Mouse (Mus musculus): Measurements from ENCODE around the gene Ctcfl. TPM values are rescaled to one million over a fixed set of nuclear protein-coding genes. Genes with fewer than 3 reads are reported as not detected.
"Not testable (repeated sequence)": the region's sequence is repeated elsewhere in the genome, so short reads cannot be mapped to it uniquely, and the experiment has no call there.

Gene Ctcfl
- polyA plus RNA-seq, 1 experiment from 2014 or later, result 0.14 TPM

DNA sequence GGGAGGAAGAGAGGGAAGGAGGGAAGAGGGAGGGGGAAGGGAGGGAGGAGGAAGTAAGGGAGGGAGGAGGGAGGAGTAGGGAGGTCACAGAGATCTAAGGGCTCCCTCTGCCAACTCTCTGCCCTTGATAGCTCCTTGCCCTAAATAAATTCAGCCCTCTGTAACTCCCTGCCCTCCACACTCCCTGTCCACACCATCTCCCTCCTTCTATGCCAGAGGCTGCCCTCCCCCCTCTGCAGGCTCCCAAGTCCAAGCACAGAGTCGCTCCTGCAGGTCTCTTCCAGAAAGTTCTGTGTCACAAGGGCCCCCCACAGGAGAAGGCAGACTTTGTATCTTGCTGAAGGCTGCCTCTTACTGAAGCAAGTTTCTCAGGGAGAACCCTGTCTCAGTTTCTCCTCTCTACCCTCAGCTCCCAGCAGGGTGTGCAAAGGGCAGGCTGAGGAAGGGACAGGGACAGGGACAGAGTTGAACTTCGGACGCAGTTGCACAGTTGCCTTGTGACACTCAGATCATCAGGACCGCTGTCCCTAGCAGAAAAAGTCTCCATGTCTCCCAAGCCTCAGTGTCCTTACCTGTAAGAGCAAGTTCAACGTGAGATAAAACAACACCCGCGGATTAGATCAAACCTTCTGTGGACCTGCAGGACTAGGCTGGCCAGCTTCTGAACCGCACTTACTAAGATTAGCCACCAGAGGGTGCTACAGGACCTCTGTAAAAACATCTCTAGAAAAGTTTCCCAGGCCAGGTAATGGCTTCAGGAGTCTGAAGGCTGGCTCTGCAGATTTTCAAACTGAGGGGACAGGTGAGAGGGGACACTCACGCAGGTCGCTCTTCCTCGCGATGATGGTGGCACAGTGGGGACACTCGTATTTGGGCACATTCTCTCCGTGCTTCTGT is 12.2 kb downstream of the Ctcfl start:
- ATAC-seq (ENCODE audit: low FRiP score), result 0 out of 2 replicates have a peak, but pooled peaks have one; percentile 50
- 21% methylated on average over 14 of the region's 14 CpGs for WGBS

DNA sequence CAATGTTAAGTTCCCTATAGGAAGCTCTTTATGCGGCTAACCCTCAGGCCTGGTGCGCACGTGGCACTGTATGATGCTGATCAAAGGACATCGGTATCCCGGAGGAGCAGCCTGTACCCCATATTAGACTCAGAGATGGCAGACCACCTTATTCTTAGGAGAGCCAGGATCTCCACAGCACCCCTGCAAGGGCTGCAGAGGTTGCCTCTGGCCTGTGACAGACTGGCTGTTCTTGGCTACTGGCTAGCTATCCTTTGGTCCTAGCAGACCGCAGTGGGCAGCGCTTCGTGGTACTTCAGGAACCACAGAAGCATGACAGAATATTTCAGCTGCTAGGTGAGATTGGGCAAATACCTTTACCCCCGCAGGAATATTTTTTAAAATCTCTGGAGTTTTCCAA is 12.9 kb downstream of the Ctcfl start:
- 81% methylated on average over 9 of the region's 9 CpGs for WGBS
- ATAC-seq (ENCODE audit: low FRiP score), result no peak

More for the DNA sequence above, 12.2 kb downstream of the Ctcfl start:
- Histone ChIP-seq H3K9me3 (replicated peaks) (no peaks in the 10 kb centered on the region), H3K4me1 (no peaks in the 10 kb centered on the region), H3K9ac (no peak overlapping the region), H3K4me3 (no peak overlapping the region), H3K27me3 (peaks cover 7% of the 10 kb centered on the region; the same call in 1 of the 2 replicates), H3K27ac (no peak overlapping the region), H3K4me2 (replicated peaks) (no peak overlapping the region), H3K36me3 (no peaks in the 10 kb centered on the region)

DNA sequence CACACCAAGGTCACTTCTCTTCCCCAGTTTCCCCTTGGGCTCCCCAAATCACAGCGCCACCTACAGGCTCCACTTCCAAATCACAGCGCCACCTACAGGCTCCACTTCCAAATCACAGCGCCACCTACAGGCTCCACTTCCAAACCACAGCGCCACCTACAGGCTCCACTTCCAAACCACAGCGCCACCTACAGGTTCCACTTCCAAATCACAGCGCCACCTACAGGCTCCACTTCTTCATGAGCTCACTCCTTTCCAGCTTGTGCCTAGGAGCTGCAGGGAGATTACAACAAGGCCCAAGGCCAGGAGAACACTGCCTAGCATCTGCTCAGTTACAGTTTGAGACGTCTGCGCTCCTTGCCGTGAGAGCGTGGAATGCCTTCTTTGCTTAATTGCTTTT is 22.0 kb downstream of the Ctcfl start:
- not testable (repeated sequence) for H3K4me3 ChIP-seq; H3K9me3 ChIP-seq (replicated peaks); ATAC-seq (ENCODE audit: low FRiP score); H3K4me1 ChIP-seq; H3K9ac ChIP-seq; H3K27ac ChIP-seq; H3K4me2 ChIP-seq (replicated peaks); H3K36me3 ChIP-seq; H3K27me3 ChIP-seq
- 89% methylated on average over 10 of the region's 10 CpGs for WGBS

More for the DNA sequence above, 12.9 kb downstream of the Ctcfl start:
- Histone ChIP-seq H3K4me1 (no peaks in the 10 kb centered on the region), H3K27ac (no peak overlapping the region), H3K4me3 (no peak overlapping the region), H3K4me2 (replicated peaks) (no peak overlapping the region), H3K36me3 (no peaks in the 10 kb centered on the region), H3K9ac (no peak overlapping the region), H3K9me3 (replicated peaks) (no peaks in the 10 kb centered on the region), H3K27me3 (peaks cover 7% of the 10 kb centered on the region; the same call in 1 of the 2 replicates)

DNA sequence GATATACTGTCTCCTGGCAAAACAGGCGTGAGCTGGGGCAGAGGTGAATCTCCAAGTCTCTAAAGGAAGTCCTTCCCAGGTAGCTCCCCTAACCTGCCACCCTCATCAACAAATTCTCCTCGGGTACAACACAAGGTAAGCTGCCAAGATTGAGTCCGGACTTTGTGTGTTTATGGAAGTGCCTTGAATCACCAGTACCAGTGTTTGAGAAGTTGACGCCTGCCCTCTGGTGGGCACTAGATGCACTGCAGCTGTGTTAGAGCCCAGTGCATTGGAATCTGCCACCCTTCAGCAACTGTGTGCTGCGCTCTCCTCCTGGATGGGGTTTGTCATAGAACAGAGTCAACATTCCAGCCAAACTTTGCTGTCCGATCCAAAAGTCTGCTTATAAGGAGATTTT is 29.9 kb downstream of the Ctcfl start:
- Histone ChIP-seq H3K36me3 (no peaks in the 10 kb centered on the region), H3K4me2 (replicated peaks) (no peak overlapping the region), H3K9me3 (replicated peaks) (no peaks in the 10 kb centered on the region), H3K4me1 (no peaks in the 10 kb centered on the region), H3K27me3 (no peaks in the 10 kb centered on the region), H3K4me3 (no peak overlapping the region), H3K27ac (no peak overlapping the region), H3K9ac (no peak overlapping the region)
- WGBS, result 21% methylated on average over 6 of the region's 6 CpGs
- 0 out of 2 replicates have a peak, but pooled peaks have one; percentile 43 for ATAC-seq (ENCODE audit: low FRiP score)

DNA sequence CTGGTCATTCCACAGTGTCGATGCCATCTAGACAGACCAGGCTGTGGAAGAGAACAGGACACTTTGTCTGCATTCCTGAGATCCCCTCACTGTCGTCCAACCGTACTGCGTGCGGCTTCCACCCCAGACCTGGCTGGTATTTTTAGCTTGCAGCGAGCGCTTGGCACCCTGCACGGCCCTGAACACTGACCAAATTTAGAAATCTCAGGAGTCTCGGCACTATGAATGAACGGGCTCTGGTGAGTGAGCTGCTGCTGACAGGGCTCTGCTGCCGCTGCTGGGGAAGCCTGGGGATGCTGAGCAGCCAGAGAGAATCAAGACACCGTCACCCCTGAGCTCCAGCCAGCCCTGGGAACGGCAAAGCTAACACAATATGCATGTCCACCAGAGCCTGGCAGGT is 31.9 kb downstream of the Ctcfl start:
- H3K27me3 ChIP-seq, result no peaks in the 10 kb centered on the region; the same call in 1 of the 2 replicates
- whole genome bisulfite sequencing, result 61% methylated on average over 13 of the region's 13 CpGs
- no peak overlapping the region for H3K27ac ChIP-seq
- no peaks in the 10 kb centered on the region for H3K36me3 ChIP-seq
- H3K4me3 ChIP-seq, result no peak overlapping the region
- no peak overlapping the region for H3K4me2 ChIP-seq (replicated peaks)
- H3K9ac ChIP-seq, result no peak overlapping the region
- H3K9me3 ChIP-seq (replicated peaks), result no peaks in the 10 kb centered on the region
- peaks cover 8% of the 10 kb centered on the region; the same call in 1 of the 2 replicates for H3K4me1 ChIP-seq
- no peak for ATAC-seq (ENCODE audit: low FRiP score)

DNA sequence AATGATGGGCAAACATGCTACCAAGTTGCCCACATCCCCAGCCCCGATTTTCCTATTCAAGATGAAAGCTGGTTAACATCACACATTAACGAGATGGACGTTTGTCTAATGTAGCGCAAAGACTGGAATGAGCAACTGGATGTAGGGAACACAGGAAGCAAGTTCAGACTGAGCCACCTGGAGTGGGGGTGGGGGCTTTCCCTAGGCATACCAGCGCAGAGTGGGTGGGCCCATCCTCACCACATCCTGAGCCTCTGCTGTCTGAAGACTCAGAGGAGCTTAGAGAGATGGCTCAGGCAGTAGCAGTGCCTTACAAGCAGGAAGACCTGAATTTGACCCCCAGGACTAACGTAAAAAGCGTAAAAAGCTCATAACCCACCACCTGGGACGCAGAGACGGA is 33.6 kb downstream of the Ctcfl start:
- Histone ChIP-seq H3K27ac (no peak overlapping the region), H3K4me2 (replicated peaks) (no peak overlapping the region), H3K4me1 (peaks cover 8% of the 10 kb centered on the region; the same call in 1 of the 2 replicates), H3K27me3 (no peaks in the 10 kb centered on the region; the same call in 1 of the 2 replicates), H3K9ac (no peak overlapping the region), H3K36me3 (no peaks in the 10 kb centered on the region), H3K4me3 (no peak overlapping the region), H3K9me3 (replicated peaks) (no peaks in the 10 kb centered on the region)
- 89% methylated on average over 9 of the region's 9 CpGs for WGBS
- ATAC-seq (ENCODE audit: low FRiP score), result no peak

DNA sequence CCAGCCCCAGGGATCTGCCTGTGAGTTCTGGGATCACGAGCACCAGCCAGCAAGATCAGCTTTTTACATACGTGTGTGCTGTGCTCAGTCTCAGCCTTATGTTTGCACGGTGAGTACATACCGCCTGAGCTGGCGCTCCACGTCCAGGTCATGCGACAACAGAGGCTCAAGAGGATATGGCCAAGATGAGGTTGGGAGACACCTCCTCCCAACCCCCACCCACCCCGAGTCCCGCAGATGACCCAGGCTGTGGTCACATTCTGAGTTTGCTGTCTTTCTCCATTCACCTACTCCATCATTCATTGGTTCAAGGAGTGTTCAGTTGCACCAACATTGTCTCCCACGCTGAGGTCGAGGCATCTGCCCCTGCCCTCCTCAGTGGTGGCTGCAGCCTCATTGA is 34.5 kb downstream of the Ctcfl start:
- WGBS, result 95% methylated on average over 11 of the region's 11 CpGs
- Histone ChIP-seq H3K36me3 (no peaks in the 10 kb centered on the region), H3K4me3 (no peak overlapping the region), H3K27ac (no peak overlapping the region), H3K4me2 (replicated peaks) (no peak overlapping the region), H3K9me3 (replicated peaks) (no peaks in the 10 kb centered on the region), H3K4me1 (peaks cover 8% of the 10 kb centered on the region; the same call in 1 of the 2 replicates), H3K9ac (no peak overlapping the region), H3K27me3 (peaks cover 7% of the 10 kb centered on the region; the same call in 1 of the 2 replicates)
- ATAC-seq (ENCODE audit: low FRiP score), result no peak

DNA sequence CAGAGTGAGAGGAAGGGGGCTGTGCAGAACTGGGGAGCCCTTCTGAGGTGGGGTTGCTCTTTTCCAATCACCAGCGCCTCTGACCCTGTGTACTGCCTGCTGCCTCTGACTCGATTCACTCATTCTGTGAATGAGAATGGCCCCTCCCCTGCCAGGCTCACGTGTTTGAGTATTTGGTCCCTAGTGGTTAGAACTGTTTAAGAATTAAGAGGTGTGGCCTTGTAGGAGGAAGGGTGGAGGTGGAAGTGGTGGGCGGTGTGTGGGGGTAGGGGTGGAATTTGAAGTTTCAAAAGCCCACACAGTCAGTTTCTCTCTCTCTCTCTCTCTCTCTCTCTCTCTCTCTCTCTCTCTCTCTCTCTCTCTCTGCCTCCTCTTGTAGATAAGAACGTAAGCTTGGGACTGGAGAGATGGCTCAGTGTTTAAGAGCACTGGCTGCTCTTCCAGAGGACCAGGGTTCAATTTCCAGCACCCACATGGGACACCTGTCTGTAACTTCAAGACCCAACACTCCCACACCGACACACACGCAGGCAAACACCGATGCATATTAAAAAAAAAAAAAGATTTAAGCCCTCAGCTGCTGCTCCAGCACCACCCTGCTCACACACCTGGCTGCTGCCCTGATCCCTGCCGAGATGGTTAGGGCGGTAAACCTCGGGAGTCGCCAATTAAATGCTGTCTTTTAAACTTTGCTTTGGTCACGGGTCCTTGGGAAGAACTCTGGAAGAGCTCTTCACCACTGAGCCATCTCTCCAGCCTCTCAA is 35.4 kb downstream of the Ctcfl start:
- Histone ChIP-seq H3K27ac (no peak overlapping the region), H3K9me3 (replicated peaks) (no peaks in the 10 kb centered on the region), H3K4me3 (no peak overlapping the region), H3K36me3 (no peaks in the 10 kb centered on the region), H3K27me3 (peaks cover 10% of the 10 kb centered on the region; the same call in 1 of the 2 replicates), H3K4me2 (replicated peaks) (peak overlapping the region; percentile 4; the same call in 1 of the 2 replicates), H3K4me1 (peaks cover 8% of the 10 kb centered on the region; the same call in 1 of the 2 replicates), H3K9ac (no peak overlapping the region)
- ATAC-seq (ENCODE audit: low FRiP score), result no peak
- WGBS, result 22% methylated on average over 13 of the region's 13 CpGs

DNA sequence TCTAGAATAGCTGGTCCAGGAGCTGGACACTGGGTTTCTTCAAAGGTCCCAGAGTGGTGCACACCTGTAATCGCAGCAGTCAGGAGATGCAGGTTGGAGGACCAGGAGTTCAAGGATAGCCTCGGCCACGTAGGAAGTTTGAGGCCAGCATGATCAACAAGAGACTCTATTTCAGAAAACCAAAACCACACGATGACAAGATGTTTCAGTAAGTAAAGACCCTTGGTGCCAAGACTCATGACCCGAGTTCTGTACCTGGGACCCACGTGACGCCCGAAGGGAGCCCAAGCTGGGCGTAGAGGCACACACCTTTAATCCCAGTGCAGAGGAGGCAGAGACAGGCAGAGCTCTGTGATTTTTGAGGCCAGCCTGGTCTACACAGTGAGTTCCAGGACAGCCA is 36.2 kb downstream of the Ctcfl start:
- no peaks in the 10 kb centered on the region for H3K36me3 ChIP-seq
- H3K9ac ChIP-seq, result no peak overlapping the region
- ATAC-seq (ENCODE audit: low FRiP score), result no peak
- peaks cover 10% of the 10 kb centered on the region; the same call in 1 of the 2 replicates for H3K27me3 ChIP-seq
- H3K4me1 ChIP-seq, result peaks cover 8% of the 10 kb centered on the region; the same call in 1 of the 2 replicates
- 0 out of 2 replicates have a peak overlapping the region, but pooled peaks have one; percentile 4 for H3K4me2 ChIP-seq (replicated peaks)
- H3K9me3 ChIP-seq (replicated peaks), result no peaks in the 10 kb centered on the region
- H3K4me3 ChIP-seq, result no peak overlapping the region
- H3K27ac ChIP-seq, result no peak overlapping the region
- 77% methylated on average over 9 of the region's 9 CpGs for WGBS

DNA sequence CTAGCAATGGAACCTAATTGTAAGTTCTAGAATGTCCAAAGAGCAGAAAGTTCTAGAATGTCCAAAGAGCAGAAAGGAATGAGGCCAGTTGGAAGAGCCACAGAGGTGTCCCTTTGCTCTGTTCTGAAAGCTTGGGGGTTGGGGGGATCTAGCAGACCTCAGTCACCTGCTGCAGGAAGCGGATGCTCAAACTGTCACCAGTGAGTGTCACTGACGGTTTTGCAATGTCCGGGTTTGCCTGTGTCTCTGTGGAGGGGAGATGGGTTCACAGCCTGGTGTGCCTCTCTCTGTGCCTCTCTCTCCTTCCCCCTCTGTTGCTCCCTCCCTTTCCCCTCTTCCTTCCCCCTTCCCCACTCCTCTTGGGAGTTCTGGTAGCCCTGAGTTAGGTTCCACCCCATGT is 36.6 kb downstream of the Ctcfl start:
- 87% methylated on average over 3 of the region's 3 CpGs for WGBS
- Histone ChIP-seq H3K9ac (no peak overlapping the region), H3K4me1 (peaks cover 8% of the 10 kb centered on the region; the same call in 1 of the 2 replicates), H3K27ac (no peak overlapping the region), H3K9me3 (replicated peaks) (no peaks in the 10 kb centered on the region), H3K4me3 (no peak overlapping the region), H3K4me2 (replicated peaks) (no peak overlapping the region), H3K36me3 (no peaks in the 10 kb centered on the region), H3K27me3 (peaks cover 10% of the 10 kb centered on the region; the same call in 1 of the 2 replicates)
- ATAC-seq (ENCODE audit: low FRiP score), result no peak

DNA sequence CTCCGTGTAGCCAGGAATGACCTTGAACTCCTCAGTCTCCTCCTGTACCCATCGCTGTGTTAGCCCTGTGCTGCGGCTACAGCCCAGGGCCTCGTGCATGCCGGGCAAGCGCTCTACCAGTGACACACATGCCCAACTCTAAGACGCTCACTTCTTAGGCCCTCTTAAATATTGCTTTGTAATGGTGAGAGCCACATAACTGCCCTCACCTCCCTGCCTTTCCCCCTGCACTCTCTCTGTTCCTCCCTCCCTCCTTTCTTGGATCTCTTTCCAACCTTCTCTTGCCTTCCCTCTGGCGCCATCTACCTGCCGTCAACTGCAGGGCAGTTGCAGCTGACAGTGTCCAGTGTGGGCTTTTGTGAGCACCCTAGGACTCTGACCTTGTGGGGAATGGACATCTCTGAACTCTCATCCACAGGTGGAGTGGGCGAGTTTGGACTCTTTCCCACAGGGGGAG is 38.5 kb downstream of the Ctcfl start:
- no peak overlapping the region for H3K9ac ChIP-seq
- H3K9me3 ChIP-seq (replicated peaks), result no peaks in the 10 kb centered on the region
- peak; percentile 74 for ATAC-seq (ENCODE audit: low FRiP score)
- no peaks in the 10 kb centered on the region for H3K36me3 ChIP-seq
- H3K4me1 ChIP-seq, result peaks cover 8% of the 10 kb centered on the region; the same call in 1 of the 2 replicates
- no peak overlapping the region for H3K4me2 ChIP-seq (replicated peaks)
- H3K27me3 ChIP-seq, result peaks cover 10% of the 10 kb centered on the region; the same call in 1 of the 2 replicates
- H3K4me3 ChIP-seq, result no peak overlapping the region
- H3K27ac ChIP-seq, result no peak overlapping the region
- WGBS, result 34% methylated on average over 10 of the region's 10 CpGs
